Mouse (Mus musculus) activated CD4-positive, CD25-positive, alpha-beta regulatory T cell, adult 4 months (primary cell): Measurements from ENCODE around the gene Fam131b. TPM values are rescaled to one million over a fixed set of nuclear protein-coding genes. Genes with fewer than 3 reads are reported as not detected.

Experiments
- ATAC-seq: one replicate; pipeline ENCODE4 v1.8.0; 2017
- polyA plus RNA-seq, 2 experiments: library from polyadenylated mRNA; unstranded; fragments of 100-300 nt; shearing (Covaris generic); gene quantifications; one replicate each; pipeline ENCODE4 v1.2.1; 2017

The Fam131b gene
- polyA plus RNA-seq, result not detected

DNA sequence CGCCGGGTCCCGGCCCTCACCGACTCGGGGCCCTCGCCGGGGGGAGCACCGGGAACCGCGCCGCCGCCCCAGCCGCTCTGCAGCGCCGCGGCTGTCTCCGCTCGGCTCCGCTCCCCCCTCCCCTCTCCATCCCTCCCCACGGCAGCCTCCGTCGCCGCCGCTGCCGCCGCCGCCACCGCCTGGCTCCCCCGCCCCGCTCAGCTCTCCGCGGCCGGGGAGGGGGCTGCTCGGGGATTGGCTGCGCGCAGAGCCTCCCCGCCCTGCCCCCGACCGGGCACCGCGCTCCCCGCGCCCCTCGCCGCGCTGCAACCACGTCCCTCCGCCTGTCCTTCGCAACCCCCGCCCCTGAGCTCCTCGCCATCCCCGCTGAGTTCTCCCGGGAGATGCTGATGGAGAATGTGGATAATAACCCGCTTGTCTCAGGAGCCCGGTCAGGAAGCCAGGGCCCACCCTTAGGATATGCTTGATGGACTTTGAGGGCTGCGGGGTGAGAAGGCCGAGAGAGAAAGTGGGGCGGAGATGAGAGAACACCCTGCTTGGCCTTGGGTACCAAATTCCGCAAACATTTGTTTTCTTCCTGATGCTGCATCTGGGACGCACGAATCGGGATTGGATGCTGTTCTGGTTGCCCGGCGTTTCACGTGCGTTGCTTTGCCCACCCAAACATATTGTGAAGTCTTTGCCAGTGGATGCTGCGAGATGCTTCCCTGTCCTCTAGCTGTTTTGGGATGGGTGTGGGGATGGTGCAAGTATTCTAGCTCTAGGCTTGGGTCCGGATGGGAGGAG lies at the start of gene Fam131b:
TSS of gene Fam131b (minus strand) at position 162 of the 786 bp plus-strand sequence.
- peak; percentile 42 for ATAC-seq

DNA sequence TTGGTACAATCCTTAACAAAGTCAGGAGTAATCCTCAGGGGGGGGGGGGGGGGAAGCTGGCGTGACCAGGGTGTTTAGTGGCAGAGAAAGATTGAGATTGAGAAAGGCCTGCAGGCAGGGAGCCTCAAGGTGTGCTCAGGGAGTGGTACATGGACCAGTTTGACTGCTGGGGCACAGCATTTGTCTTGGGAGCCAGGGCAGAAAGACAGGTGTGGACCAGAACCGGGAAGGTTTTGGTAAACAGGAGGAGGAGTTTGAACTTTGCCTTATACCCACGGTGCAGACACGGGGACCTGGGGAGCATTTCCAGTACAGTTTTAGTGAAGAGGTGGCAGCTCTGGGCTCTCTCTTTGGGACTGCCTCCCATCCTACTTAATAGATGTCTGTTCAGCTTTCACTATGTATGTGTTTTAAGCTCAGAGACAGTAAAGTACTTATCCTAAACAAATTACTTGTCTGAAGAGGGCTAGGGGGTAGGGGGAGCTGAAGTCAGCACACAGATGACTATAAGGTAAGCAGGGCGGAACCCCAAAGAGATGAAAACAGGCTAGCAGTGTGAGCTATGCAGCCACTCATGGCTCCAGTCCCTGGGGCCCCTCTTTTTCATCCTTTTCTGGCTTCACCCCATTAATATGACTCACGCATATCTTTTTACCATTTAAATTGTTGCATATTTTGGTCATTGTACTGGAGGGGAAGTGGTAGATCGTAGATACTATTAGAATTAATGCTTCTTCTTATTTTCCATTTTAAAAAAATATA lies 49.4 kb upstream of the Fam131b start:
- no peak for ATAC-seq

DNA sequence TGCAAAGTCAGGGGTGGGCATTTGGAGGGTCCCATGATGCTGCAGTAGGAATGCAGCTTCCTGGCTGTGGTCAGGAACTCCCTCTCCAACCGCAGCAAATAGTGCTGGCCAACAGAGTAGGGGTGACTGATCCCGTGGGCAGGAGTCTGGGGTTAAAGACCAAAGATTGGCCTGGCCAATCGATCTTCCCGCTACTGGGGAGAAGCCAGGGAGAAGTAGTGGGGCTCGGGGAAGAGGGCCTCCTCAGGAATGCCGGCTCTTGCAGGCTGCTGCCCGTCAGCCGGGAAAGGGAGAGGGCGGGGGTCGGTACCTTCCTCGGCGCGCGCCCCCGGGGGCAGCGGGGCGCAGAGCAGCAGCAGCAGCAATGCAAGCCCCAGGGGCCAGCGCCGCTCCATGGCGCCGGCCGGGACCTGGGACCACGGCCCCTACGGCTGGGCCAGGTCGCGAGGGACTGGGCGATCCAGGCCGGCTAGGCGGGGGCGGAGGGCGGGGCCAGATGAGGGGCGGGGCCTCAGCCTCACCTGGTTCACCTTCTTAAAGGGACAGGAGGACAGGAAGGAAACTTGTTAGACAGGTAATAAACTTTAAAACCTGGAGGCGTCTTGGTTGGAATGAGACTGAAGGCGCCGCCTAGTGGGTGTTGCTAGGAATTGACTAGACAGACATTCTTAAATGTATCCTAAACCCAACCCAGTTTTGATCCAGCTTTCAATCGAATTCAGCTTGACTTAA lies 48.5 kb upstream of the Fam131b start, which contains the start of gene Epha1:
TSS of gene Epha1 (minus strand) at position 453 of the 732 bp plus-strand sequence.
- peak; percentile 67 for ATAC-seq

DNA sequence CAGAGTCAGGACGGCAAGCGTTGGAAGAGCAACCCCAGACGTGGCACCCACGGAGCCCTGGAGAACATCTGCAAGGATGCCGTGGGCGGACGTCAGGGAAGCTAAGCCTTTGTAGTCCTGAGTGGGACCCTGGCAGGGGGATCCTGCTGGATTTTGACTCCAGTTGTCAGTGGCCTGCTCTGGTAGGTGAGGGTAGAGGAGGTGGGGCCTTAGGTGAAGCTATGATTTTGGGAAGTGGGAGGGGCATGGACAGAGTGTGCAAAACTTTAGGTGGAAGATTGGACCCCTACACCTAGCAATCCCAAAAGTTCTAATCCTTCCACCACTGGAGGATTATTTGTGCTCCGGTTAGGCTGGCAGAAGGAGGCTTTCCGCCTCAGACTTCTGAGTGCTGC lies 48.0 kb upstream of the Fam131b start:
- ATAC-seq, result no peak

DNA sequence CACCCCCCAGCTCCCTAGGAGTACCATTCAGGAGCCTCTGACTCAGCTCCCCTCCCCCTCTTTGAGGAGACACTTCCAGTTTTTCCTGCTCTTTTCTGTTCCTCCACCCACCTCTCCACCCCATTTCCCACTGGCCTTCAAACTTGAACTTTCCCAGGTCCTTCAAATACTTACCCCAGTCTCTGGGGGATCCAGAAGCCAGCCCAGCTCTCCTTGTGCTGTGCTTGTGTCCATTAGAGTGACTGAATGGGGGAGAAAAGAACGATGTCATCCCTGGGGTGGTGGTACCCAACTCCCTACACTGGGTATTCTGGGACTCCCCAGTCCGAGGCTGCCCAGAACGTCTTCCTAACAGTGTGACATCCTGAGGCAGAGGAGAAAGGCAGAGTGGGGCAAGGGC lies 47.6 kb upstream of the Fam131b start:
- ATAC-seq, result no peak

DNA sequence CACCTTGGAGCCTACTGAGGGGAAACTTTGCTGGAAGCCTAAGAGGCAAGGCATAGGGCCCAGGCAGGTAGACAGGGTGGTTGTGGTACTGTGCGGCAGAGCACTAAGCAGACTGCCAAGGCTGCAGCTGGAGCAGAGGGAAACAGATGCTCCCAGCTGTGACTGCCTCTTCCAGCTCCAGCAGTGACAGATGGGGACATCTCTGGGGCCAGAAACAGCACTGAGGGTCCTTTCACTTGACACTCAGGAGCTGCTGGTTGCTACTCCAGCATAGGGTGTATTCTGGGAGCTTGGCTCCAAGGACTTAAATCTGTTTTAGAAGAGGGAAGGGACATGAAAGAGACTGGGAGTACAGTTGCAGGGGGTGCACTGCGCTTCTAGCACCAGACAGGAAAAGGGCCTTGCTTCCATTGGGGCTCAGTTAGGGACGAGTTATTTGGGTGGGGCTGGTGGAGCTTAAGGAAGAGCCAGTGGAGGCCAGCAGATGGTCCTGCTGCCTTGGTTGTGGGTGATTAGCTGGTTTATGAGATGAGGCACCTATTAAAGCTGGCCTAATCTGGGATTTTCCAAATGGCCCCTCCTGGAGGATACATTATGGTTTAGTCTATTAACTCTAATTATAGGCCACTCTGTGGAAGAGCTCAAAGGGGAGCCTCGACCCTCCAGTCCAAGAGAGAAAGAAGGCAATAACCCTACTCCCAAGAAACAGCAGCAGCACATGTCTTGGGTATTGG lies 46.4 kb upstream of the Fam131b start:
- no peak for ATAC-seq

DNA sequence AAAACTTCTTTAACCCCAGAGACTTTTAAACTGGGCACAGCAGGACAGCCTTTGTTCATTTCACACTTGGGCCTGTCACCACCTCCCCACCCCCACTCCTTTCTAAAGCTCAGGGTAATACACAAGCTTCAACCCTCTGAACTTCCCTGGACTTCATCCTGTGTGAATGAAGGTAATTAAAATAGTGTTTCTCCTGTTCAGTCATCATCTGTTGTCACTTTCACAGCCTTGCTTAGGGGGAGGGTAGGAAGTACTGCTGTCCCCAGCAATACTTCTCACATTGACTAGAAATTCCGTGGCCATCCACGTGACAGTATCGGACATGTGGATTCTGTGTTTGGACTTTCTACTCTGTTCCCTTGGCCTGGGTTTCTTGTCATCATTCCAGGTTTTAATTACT lies 45.4 kb upstream of the Fam131b start:
- ATAC-seq, result no peak

DNA sequence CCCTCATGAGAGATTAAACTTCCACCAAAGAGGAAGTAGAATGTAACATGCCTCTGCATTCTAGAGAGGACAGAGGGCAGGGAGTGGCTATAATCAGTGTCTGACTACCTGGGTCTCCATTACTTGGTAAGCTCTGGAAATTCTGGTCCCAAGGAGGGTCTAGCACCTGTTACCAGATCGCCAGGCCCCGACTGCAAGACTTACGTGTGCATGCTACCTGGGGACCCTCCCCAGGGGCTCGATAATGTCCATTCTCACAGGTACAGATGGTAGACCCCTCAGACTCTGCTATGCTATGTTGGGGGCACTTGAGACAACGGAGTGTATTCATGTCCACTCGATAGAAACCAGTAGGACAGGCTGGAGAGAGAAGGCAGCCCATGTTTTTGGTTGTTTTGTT lies 40.8 kb upstream of the Fam131b start:
- ATAC-seq, result no peak

DNA sequence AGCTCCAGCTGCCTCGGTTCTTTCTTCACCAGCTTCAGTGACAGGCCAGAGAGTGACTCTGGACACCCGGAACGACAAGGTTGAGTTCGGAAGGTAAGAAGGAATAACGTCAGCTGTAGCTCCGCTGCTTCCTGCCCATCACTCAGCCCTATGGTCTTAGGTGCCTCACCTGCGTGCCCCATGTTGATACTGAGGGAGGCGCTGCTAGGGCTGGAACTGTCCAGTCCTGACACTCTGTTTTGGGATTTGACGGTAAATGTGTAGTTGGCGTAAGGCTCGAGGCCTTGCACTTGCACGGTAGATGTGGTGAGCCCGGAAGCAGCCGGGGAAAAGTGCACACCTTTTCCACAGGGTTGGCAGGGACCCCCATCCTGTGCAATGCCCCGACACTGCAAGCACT lies 40.2 kb upstream of the Fam131b start:
- no peak for ATAC-seq

DNA sequence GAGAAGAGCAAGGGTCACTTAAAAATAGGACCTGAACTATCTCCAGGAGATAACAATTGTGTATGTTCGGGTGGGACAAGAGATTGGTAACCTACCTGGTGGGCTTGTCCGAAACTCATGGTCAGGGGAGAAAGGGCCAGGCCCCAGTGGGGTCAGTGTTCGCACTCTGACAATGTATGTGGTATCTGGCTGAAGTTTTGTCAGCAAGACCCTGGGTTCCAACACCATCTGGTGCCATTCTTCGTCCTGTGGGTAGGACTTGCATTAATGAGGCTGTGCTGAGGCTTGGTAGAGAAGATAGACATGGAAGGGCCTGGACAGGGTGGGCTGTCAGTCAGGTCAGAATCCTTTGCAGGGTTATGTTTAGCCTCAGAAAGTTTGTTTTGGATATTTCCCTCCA lies 39.6 kb upstream of the Fam131b start:
- ATAC-seq, result no peak

DNA sequence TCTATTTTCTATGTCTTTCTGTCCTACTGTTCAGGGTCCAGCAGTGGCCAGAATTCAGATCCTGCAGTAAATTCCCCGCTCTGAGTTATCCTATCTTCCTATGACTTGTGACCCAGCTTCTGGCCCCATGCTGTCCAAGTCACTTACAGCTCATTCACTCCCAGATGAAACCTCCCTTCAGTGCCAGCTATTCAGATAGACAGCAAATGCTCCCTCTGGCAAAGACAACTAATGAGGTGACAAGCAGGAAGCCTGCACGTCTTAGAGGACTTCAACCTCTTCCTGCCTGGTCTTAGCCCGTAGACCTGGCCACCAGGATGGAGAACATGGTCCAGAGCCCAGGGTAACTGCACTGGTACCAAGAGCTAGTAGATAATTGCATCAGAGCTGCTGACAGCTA lies 38.5 kb upstream of the Fam131b start:
- no peak for ATAC-seq

DNA sequence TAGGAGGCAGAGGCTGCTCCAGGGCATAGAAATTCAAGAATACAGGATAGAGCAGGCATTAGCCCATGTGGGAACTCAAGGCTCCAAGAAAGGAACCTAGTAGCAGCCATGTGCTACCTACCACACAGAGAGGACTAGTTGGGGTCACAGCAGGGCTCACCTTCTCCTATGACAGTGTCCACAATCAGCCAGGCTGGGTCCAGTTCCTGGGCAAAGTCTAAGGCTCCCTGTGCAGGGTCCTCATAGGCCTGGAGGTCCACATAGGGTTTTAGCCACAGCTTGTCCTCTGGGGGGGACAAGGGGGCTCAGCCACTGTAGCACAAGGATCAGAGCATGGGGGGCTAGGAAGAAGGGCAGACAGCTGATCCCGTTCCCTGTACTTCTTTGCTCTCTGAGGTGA lies 38.1 kb upstream of the Fam131b start:
- ATAC-seq, result no peak

DNA sequence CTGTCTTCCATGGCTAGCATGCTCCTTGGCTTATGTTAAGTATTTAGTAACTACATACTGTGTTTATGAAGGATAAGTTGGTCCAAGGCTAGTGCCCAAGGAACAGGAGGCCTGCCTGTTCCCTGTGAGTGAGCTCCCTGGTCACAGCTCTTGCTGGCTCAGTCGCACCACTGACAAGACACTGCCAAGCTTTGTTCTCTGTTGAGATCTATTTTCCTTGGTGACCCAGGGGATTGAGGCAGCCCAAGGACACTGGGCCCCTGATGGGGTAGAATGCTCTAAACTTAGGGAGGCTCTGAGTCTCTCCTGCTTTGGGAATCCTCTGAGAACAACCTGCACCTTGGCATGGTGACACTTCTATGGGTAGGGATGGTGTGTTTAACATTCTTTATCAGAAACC lies 37.6 kb upstream of the Fam131b start:
- ATAC-seq, result no peak

DNA sequence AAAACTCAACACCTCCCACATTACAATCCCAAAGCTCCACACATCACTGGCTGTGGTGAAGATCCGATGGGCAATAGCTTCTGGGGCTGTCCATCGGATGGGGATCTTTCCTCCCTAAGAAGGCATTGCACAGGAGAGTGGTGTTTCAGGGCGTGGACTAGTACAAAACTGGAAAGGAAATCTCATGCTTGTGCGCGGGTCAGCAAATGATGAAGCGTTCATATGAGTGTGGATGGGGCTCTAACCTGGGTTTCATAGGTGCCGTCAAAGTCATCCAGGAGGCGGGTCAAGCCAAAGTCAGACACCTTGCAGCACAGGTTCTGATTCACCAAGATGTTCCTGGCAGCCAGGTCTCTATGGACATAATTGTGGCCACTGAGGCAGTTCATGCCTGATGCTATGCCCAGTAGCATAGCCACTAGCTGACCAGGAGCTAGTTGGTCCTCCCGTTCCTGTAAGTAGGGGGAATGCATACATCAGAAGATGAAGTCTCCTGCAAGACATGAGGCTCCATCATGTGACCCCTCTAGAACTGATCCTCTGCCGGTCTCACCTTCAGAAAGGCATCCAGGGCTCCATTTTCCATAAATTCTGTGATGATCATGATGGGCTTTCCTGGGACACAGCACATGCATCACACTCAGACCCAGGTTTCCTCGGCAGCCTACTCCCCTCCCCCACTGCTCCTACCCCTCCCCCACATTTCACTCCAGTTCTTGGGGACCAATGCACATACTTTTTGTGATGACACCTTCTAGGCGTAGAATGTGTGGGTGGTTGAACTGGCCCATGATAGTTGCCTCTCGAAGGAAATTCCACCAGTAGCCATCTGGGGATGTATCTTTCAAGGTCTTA lies 36.8 kb upstream of the Fam131b start:
- ATAC-seq, result no peak

DNA sequence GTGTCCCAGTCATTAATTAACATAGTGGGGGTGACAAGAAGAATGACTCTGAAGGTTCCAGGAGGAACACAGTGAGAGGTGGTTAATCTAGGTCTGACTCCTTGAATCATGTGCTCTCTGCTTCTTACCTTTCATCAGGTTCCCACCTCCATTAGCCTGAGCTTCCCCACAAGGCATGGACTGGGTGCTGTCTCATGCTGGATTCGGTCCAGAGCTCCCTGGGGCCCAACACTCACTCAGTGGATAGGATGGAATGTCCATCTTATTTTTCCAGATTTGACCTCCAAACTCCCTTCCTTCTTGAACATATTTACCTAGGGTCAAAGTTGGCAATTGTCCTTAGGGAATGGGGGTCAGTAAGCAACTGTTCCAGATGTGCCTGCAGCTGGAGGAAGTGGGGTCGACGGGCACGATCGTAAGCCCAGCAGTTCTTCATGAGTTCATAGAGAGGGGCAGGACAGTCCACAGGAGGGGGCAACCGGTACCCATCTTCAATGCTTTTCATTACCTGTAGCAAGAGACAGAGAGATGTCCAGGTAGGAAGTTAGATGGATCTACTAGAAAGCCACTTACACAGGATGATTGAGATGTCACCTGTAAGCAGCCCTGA lies 35.9 kb upstream of the Fam131b start:
- no peak for ATAC-seq

DNA sequence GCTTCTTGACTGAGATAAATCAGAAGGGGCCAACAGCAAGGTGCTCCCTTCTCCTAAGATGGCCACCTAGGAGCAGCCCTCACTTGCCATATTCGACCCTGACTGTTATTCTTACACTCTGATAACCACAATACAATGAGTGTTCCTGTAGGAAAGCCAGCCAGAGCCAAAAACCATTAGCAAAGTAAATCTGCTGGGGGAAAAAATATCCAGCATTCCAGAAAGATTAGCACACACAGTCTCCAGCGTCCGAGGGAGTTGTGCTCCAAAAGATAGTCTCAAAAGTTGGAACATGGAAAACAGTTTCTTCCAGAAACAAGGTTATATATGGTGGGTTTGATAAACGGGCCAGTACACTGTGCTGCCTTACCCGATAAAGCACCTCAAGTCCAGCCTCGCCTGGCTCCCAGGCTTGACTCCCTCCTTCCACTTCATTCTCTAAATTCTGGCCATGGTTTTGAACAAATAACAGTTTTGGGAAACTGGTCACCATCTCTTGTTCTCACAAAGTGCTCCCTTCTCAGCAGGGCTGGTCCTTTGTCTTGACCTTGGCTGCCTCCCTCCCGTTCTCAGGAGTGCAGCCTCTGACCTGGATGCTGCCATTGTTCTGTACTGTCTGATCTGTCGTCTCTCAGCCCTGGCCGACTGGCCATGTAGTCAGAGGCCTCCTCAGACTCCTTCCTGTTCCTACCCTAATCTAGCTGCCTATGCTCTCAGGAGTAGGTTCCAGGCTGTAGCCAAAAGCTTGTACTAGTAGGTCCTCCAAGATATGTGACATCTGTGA lies 35.1 kb upstream of the Fam131b start:
- no peak for ATAC-seq

DNA sequence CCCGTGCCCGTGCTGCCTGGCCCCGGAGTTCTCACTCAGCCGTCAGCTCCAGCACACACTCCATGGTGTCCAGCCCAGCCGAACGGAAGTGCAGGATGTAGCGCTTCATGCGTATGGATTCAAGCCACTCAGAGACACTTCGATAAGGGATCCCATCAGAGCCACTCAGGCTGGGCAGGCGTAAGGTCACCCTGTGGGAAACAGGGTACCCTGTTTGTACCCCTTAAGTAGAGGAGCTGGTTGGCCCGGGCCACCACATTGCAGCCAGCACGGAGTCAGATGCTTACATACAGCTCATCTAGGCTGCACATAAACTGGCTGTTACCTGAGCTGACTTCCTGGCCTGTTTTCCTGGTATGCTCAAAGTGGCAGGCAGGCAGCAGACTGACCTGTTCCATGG lies 34.5 kb upstream of the Fam131b start:
- no peak for ATAC-seq

DNA sequence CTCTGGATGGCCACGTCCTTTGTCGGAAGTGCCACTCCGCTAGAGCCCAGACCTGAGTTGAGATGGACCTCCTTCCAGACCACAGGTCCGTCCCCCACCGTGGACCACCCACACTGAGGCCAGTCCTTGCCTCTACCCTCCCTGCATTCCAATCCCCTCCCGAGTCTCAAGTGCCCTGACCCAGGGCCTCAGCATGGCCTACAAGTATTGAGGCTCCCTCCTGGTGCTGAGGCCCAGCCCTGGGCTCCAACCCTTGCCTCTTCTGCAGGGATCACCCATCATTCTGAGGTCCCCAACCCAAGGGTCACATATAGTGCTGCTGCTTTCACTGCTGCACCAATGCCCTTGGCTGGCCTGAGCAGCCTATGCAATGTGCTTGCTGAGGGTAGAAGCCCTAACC lies 33.5 kb upstream of the Fam131b start:
- ATAC-seq, result no peak

DNA sequence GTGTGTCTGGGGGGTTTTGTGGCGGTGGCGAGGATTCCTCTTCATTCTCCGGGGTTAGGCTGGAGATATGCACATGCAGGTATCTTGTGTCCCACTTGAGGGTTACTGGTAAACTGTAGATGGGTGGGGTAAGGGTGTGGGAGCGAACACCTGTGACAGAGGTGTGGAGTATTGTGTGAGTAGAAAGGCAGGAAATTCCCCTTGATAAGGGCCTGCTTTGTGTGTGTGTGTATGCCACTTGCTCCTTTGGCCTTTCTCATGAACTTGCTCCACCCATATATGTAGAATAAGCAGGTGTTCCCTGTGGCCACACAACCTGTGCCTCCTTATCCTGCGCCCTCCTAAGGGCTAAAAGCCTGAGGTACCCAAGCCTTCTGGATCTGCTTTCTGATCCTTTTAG lies 32.5 kb upstream of the Fam131b start:
- ATAC-seq, result no peak
